Mouse (Mus musculus): Measurements from ENCODE around the gene Btf3.
A peak's percentile ranks its signal among the peaks of the same experiment; 100 is the strongest.

DNA sequence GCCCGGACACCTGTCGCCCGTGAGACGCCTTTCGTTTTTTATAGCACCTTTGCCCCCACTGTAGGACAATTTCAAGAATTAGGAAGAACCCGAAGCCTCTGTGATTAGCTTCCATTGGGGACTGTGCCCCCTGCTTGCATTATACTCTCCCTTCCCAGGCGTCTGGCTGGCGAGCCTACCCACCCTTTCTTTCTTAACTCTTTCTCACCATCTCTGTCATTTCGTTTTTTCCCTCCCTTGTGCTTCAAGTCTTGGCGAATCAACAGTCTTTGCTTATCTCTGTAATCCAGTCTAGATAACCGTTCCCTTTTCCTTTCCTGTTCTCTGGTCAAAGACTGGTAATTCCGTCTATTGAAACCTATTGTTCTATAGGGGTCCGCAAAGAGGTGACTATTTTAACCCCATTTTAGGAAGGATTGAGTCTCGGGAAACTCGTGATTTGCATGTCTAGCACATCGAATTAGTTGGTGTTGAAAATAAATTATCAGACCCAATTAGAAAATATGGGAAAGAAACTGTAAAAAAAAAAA, 53.3 kb downstream of the Btf3 start:
- TF ChIP-seq CTCF (IDR thresholded peaks at IDR 0.05; ENCODE audit: low read depth) (0 out of 2 replicates have a peak, but pooled peaks have one; percentile 0), EP300 (IDR thresholded peaks at IDR 0.05; ENCODE audit: low read depth) (no peak)

Data from heart, postnatal 0 days (tissue).